Mouse (Mus musculus) E14TG2a.4 (cell line): ENCODE measurements around the gene Cyp39a1.

Experiments
- CTCF ChIP-seq: conservative IDR thresholded peaks from 2 replicates; pipeline ENCODE4 v1.5.1; 2014; ENCODE audit warnings: low read length
- NANOG ChIP-seq: IDR thresholded peaks from 2 replicates; pipeline ENCODE4 v1.6.1; 2014; ENCODE audit warnings: borderline replicate concordance, low read length, mixed read lengths
- POU5F1 ChIP-seq: IDR thresholded peaks from 2 replicates; pipeline ENCODE4 v1.6.1; 2014; ENCODE audit warnings: low read length, borderline replicate concordance

GRCm38 (mm10) chr17:43704216-43704930 is 37.1 kb downstream of the Cyp39a1 start:
- TF ChIP-seq CTCF: no peak
- no peak for TF ChIP-seq POU5F1
- TF ChIP-seq NANOG: no peak
